Mouse (Mus musculus) natural killer cell, adult 2 months (primary cell): Measurements from ENCODE around the gene Pepd.
"Not testable (repeated sequence)": the region's sequence is repeated elsewhere in the genome, so short reads cannot be mapped to it uniquely, and the experiment has no call there.

ENCODE experiments used
- DNase-seq, 2 experiments: peaks; one replicate each; pipeline ENCODE4 v3.0.0; 2022; ENCODE audit warnings: low spot score in 2 of 2

Gene Pepd

DNA sequence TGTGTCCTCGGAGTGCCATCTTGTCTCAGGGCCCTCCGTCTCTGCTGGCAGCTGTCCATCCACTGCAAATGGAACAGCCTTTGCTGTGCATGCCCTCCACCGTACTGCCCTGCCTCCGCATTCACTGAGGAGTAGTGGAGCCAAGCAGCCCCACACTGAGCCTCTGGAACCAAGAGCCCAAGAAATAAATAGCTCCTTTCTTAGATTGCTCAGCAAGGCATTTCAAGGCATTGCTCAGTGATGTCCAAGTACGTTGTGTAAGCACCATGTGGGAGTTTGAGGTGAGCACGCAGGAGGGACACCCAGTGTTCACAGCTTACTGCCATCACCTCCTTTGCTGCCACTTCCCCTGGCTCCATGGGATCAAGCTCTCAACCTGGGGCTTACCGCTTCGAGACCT, 20.5 kb downstream of the Pepd start:
- no peak for DNase-seq

GRCm38 (mm10) chr7:34933142-34933541, 21.0 kb downstream of the Pepd start:
- DNase-seq, result no peak

DNA sequence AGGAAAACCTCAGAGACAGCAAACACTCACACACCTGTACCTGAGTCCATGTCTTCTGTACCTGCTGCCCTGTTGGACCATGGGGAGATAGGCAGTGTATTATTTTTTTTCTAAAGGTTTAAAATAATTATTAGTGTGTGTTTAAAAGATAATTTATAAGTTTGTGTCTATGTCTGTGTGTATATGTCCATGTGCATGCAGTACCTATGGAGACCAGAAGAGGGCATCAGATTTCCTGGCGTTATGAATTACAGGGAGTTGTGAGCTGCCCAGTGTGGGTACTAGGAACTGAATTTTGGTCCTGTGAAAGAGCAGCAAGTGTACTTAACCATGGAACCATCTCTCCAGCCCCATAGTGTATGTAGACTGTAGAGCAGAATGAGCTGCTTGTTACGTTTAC, 24.2 kb downstream of the Pepd start:
- DNase-seq, result no peak

DNA sequence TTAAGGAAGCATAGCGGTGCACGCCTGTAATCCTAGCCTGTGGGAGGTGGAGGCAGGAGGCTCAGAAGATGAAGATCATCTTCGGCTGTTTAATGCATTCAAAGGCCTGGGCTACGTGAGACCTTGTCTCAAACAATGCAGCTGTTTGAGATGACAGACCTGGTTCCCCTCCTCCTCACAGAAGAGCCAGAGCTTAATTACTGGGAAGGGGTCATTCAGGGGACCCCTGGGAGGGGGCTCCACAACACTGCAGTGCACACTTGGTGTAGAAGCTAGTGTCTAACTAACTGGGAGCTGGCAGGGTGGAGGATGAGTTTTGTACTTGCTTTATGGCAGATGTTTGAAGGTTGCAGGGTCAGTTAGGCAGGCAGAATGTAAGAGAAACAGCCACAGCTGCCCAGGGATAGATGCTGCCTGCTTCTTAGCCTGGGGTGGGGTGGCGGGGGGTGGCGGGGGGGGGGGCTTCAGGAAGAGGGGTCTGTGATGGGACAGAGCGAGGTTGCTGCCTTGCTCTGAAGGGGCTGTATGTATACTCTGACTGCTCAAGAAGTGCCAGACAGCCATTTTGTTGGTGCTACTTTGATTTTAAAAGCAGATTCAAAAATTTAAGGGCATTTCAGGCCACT, 26.6 kb downstream of the Pepd start:
- no peak for DNase-seq

DNA sequence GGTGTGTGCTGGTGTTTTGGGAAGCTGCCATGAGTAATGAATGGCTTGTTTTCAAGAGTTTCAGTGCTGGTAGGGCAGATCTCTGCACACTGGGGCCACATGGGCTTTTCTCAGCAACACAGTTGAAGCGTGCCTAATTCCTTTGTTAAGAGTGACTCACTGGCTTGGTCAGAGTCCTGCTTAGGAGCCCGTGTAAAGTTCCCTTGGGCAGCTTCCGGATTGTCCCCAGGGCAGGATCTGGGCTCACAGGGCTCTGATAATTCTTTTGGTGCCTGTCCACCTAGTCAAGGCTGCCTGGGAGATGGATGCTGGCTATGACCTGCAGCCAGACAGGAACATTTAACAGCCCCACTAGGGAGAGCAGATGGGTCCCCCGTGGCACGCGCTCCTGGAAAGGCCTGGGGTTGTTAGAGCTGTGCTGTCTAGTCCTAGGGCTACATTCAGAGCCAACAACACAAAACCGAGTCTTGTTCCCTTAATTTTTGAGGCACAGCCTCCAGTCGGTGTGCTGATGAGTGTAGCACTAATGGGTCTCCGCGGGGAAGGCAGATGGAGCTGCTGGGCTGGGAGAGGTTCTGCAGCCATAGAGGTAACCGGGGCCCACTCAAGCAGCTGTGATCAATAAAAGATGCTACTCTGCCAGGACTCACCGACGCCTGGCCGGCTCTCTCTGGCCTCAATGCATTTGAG, 27.2 kb downstream of the Pepd start:
- DNase-seq, result no peak

DNA sequence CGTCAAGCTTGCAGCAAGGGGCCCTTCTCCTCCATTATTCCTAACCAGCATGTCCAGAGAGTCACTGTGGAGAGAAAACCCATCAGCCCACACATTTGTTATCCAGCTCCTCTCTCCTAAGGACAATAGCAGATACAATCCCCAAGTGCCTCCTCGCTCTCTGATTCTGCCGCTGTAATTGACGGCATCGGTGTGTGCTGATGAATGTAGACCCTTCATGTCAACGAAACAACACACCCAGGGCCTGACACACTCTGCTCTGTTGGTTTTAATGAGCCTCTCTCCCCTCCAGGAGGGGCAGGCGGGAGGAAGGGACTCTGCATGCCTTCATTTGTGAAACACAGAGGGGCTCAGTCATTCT, 27.8 kb downstream of the Pepd start:
- DNase-seq, result no peak

DNA sequence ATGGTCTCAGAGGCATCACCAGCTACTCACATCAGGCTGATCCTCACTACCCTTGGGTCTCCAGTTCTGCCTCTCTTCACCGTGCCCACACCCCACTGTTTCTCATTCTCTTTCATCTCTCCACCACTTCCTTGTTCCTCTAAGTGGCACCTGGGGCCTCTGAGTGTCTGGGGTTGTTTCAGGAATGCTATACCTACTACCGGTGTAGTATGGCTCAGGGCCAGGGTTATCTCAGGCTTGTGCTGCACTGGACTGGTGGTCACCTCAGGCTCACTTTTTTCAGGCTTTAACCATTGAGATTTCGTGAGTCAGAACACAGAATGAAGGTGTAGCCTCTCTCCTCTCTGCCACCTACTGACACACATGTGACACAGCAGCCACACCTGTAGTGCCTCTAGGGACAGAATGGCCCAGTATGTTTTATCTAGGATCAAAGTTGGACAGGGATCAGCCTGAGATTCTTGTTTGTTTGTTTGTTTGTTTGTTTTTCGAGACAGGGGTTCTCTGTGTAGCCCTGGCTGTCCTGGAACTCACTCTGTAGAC, 31.5 kb downstream of the Pepd start:
- no peak for DNase-seq

DNA sequence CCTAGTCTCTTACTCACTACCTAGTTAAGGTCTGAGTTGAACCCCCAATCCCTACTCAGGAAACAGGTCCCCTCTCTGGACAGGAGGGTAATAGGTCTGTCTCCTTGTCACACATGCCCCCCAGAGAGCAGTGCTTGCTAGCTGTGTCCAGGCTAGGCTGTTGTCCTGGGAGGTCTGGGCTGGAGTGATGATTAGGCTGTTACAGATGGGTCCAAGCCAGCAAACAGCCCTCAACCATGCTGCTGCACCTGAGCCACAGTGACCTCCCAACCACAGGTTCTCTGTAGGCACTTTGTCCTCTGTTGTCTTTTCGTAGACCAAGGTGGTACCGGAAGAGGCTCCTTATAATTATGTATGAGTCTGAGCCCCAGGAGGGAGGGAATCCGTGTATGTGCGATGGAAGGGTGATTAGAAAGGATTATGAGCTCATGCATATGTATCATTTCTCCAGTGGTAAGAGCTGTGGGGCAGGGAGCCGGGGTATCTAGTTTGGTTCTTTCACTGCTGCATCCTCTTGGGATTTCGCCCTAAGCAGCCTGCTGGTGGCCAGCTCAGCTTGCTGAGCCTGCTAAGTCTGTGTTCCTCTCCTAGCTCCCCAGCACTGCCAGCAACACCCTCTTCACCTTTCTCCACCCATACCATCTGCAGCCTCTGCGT, 34.2 kb downstream of the Pepd start:
- DNase-seq, result no peak

- DNase-seq, result no peak
These were observed 42.4 kb downstream of the Pepd start for GRCm38 (mm10) chr7:34954548-34954947.

GRCm38 (mm10) chr7:34955295-34955694, 43.1 kb downstream of the Pepd start:
- DNase-seq, result no peak

DNA sequence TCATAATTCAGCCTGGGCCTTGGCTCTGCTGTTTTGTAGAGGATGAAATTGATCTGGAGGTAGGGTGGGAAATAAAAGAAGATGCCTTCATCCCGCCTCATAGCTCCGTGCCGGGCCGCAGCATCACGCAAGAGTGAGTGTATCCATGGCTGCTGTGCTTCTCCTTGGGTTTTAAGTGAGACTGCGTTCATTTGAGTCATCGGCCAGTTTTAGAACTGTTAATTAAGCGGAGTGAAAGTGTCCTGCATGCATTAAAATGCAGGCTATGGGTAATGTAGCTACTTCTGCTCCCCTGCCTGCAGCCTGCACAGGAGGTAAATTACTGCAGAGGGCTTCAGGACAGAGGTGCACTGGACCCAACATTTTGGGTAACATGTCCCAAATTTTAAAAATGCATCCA, 45.0 kb downstream of the Pepd start:
- DNase-seq, result no peak

DNA sequence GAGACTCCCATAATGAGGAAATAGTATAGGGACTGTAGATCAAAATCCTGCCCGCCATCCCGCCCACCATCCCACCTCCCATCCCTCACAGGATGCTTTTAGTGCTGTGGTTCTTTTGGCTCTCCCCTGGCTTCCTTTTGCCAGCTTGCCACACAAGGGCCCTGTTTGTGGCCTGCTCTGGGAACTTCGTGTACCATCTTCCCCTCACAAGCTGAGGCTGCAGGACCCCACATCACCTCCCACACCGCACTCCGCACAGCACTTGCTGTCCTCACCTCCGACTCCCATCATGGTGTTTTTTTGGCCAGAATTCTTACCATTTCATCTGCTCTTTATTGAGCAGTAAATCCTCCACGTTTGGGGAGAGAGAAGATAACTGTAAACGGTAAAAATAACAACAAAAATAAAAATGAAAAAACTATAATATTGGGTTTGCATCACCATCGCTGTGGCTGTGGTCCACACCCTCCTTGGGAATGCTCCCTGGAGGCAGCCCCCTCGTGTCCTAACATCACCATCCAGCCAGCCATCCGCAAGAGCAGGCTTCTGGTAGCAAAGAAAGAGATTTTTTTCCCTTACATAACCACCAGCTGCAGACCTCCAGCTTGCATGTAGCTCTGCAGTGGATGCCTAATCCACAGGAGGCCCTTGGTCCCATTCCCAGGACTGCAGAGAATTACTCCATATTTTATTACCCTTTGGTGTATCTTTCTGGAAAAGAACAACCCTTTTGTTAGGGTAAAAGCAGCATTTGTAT, 51.9 kb downstream of the Pepd start:
- DNase-seq, result no peak

DNA sequence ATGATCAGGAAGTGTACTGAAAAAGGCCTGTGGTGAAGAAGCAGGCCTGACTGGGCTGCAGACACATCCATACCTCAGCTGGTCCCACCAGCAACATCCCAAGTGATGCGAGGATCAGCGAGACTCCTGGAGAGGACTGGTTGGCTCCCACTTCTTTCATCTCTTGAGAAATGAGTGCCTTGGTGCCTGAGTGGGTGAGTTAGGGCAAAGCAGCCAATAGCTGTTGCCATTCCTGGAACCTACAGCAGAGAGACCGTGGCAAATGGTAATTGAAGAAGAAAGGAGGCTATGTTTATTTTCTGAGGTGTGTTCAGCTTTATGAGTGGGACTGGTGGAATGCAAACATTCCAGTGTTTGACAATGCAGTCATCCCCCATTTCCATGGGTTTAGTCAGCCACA, 55.2 kb downstream of the Pepd start:
- DNase-seq, result no peak

DNA sequence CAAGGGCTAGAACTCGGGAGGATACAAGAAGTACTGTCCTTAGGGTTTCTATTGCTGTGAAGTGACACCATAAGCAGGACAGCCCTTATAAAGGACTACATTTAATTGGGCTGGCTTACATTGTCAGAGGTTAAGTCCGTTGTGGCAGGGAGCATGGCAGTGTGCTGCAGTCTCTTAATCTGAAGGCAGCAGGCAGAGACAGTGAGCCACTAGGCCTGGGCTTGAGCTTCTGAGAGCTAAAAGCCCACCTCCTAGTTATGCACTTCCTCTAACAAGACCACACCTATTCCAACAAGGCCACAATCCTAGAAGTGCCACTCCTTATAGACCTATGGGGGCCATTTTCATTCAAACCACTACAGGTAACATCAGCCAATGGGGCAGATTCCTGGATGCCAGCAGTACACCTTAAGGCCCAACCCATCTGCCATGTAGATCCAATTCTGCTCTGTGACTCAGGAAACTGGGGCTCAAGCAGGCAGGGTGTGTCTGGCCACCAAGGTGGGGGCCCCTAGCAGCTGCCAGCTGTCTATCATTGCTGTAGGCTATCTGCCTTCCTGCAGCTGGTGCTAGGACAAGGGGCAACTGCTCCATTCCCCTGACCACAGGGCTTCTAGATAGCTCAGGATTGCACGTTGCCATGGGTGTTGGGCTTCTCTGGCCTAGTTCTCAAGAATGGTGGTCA, 56.7 kb downstream of the Pepd start:
- no peak for DNase-seq

DNA sequence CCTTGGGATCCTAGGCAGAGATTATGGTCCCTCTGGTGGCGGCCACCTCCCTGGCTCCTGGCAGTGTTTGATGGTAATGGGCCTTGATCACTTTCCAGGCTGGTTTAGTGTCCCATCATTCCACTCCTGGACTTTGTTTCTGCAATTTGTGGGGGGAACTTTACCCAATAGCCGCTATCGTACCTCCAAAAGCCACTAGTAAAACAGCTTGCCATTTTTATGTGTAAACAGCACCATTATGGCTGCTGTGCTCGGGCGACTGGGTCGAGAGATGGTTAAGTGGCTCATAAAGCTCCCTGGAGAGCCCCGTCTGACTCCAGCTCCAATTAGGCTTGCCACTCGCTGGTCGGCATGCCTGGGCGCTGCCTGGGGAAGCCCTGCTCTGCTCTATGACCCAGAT, 59.6 kb downstream of the Pepd start:
- no peak for DNase-seq

GRCm38 (mm10) chr7:34972990-34973440, 60.8 kb downstream of the Pepd start:
- no peak for DNase-seq

DNA sequence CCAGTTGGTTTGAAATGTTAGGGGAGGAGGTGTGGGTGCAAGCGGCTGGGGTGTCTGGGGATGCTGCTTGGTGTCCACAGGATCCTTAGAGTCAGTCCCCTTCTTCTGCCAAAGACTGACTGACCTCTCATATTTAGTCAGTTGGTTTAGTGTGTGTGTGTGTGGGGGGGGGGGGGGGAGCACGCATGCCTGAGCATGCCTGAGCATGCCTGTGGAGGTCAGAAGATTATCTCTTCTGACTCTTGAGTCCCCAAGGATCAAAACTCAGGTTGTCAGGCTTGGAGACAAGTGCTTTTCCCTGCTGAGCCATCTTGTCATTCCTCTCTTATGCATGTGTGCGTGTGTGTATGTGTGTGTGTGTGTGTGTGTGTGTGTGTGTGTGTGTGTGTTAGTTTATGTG, 61.7 kb downstream of the Pepd start:
- no peak for DNase-seq

DNA sequence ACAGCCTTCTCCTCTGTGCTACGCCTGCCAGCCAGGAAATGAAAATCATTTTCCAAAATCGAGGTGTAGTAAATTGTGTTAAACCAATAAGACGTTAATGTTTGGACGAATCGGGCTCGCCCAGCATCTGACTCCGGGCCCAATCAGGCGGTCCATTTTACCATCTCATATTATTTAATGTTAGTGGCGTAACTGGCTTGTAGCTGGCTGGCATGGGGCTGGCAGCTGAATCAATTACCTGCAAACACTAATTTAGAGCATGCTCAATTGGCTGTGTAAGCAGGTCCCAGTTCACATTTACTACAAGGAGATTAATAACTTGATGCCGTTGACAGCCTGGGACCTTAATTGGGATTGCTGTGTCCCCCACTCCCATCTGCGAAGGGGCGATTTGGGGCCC, 63.7 kb downstream of the Pepd start:
- no peak for DNase-seq

DNA sequence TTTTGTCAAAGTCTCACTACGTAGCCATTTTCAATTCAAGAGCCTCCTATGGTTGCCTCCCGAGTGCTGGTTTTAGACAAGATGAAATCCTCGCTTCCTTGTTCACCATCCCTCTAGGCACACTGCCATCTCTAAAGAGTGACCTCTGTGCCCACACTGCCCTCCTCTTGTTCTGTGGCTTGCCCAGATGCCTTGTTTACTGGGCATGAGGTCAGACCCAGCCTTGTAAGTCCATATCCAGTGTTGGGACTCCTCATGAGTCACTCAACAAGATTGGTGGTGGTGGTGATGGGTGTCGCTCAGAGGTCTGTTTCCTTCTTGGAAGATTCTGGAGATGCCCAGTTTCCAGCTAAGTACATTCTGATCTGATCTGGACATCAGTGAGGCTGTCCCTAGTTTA, 65.2 kb downstream of the Pepd start:
- DNase-seq, result no peak

- no peak for DNase-seq
These were observed 69.6 kb downstream of the Pepd start for GRCm38 (mm10) chr7:34981803-34982202.

GRCm38 (mm10) chr7:34982372-34982771, 70.2 kb downstream of the Pepd start:
- not testable (repeated sequence) for DNase-seq
